Mouse (Mus musculus) ES-Bruce4 (cell line): ENCODE measurements around the gene Ctnnb1. TPM values are rescaled to one million over a fixed set of nuclear protein-coding genes. Genes with fewer than 3 reads are reported as not detected.

Experiments
- H3K27ac ChIP-seq: 2 replicates; pipeline ENCODE4 v1.5.1; 2012; ENCODE audit warnings: low read length, inconsistent platforms; ENCODE audit not compliant: insufficient read depth
- H3K27me3 ChIP-seq: 2 replicates; pipeline ENCODE4 v1.6.1; 2012; ENCODE audit warnings: mild to moderate bottlenecking, low read length, inconsistent platforms; ENCODE audit not compliant: control insufficient read depth, poor library complexity, insufficient read depth, severe bottlenecking
- H3K36me3 ChIP-seq: 2 replicates; pipeline ENCODE4 v1.6.1; 2012; ENCODE audit warnings: inconsistent platforms, mild to moderate bottlenecking, low read length, moderate library complexity; ENCODE audit not compliant: control insufficient read depth, poor library complexity, insufficient read depth, severe bottlenecking
- H3K4me1 ChIP-seq: one replicate; pipeline ENCODE4 v1.8.1; 2011; ENCODE audit warnings: low read length; ENCODE audit not compliant: control insufficient read depth, insufficient read depth
- H3K4me3 ChIP-seq: 2 replicates; pipeline ENCODE4 v1.5.1; 2011; ENCODE audit warnings: low read depth, mild to moderate bottlenecking, low read length
- H3K9ac ChIP-seq: 2 replicates; pipeline ENCODE4 v1.6.1; 2012; ENCODE audit warnings: low read depth, mild to moderate bottlenecking, inconsistent platforms; ENCODE audit not compliant: poor library complexity, severe bottlenecking
- H3K9me3 ChIP-seq: replicated peaks from 2 replicates; pipeline ENCODE4 v1.6.1; 2012; ENCODE audit warnings: mild to moderate bottlenecking, low read length, inconsistent platforms; ENCODE audit not compliant: control insufficient read depth, poor library complexity, insufficient read depth, severe bottlenecking
- CTCF ChIP-seq: IDR thresholded peaks from one replicate; pipeline ENCODE4 v1.8.1; 2011; ENCODE audit warnings: low read depth, low read length
- EP300 ChIP-seq: IDR thresholded peaks from 2 replicates; pipeline ENCODE4 v1.6.1; 2011; ENCODE audit warnings: low read depth, low read length; ENCODE audit not compliant: insufficient read depth
- POLR2A ChIP-seq: IDR thresholded peaks from one replicate; pipeline ENCODE4 v1.8.1; 2011; ENCODE audit warnings: low read length; ENCODE audit not compliant: insufficient read depth
- polyA plus RNA-seq: library from polyadenylated mRNA; stranded (reverse); fragments of >200 nt; gene quantifications from 2 replicates; pipeline ENCODE4 v1.2.4, GENCODE M21; 2011; ENCODE audit warnings: low read depth; ENCODE audit not compliant: missing spikeins, insufficient read depth, insufficient read length

Ctnnb1 gene
- polyA plus RNA-seq, 1 experiment = 830 TPM

GRCm38 (mm10) chr9:120958051-120958450 is 29.0 kb downstream of the Ctnnb1 start:
- Histone ChIP-seq H3K4me3 (no peak overlapping the region), H3K9ac (no peak overlapping the region), H3K27ac (no peak overlapping the region), H3K36me3 (peaks cover 67% of the 10 kb centered on the region), H3K9me3 (no peaks in the 10 kb centered on the region), H3K27me3 (no peaks in the 10 kb centered on the region), H3K4me1 (peaks cover 7% of the 10 kb centered on the region)
- TF ChIP-seq CTCF (no peak), POLR2A (no peak)

- Histone ChIP-seq H3K4me1 (peaks cover 7% of the 10 kb centered on the region), H3K27me3 (no peaks in the 10 kb centered on the region), H3K36me3 (peaks cover 62% of the 10 kb centered on the region), H3K4me3 (no peak overlapping the region), H3K9ac (no peak overlapping the region), H3K9me3 (no peaks in the 10 kb centered on the region), H3K27ac (no peak overlapping the region)
- TF ChIP-seq POLR2A (no peak), CTCF (no peak), EP300 (no peak)
These were observed 29.5 kb downstream of the Ctnnb1 start for GRCm38 (mm10) chr9:120958560-120958959.

- TF ChIP-seq CTCF (no peak), POLR2A (no peak), EP300 (no peak)
- H3K27me3 ChIP-seq = no peaks in the 10 kb centered on the region
- H3K4me1 ChIP-seq = peaks cover 7% of the 10 kb centered on the region
- peaks cover 56% of the 10 kb centered on the region for H3K36me3 ChIP-seq
- no peaks in the 10 kb centered on the region for H3K9me3 ChIP-seq
- no peak overlapping the region for H3K9ac ChIP-seq
- no peak overlapping the region for H3K4me3 ChIP-seq
- no peak overlapping the region for H3K27ac ChIP-seq
These were observed 30.2 kb downstream of the Ctnnb1 start for GRCm38 (mm10) chr9:120959225-120959624.

- no peak overlapping the region for H3K9ac ChIP-seq
- H3K4me3 ChIP-seq = no peak overlapping the region
- no peaks in the 10 kb centered on the region for H3K9me3 ChIP-seq
- no peak for TF ChIP-seq POLR2A
- TF ChIP-seq CTCF = no peak
- TF ChIP-seq EP300 = no peak
- peaks cover 42% of the 10 kb centered on the region for H3K36me3 ChIP-seq
- no peaks in the 10 kb centered on the region for H3K27me3 ChIP-seq
- H3K27ac ChIP-seq = no peak overlapping the region
- peaks cover 7% of the 10 kb centered on the region for H3K4me1 ChIP-seq
These were observed 31.6 kb downstream of the Ctnnb1 start for GRCm38 (mm10) chr9:120960611-120961010.

- Histone ChIP-seq H3K27me3 (no peaks in the 10 kb centered on the region), H3K36me3 (peaks cover 33% of the 10 kb centered on the region), H3K9me3 (no peaks in the 10 kb centered on the region), H3K27ac (peak overlapping the region; percentile 76), H3K9ac (no peak overlapping the region), H3K4me3 (no peak overlapping the region), H3K4me1 (peaks cover 7% of the 10 kb centered on the region)
- TF ChIP-seq CTCF (no peak), POLR2A (no peak), EP300 (no peak)
These were observed 32.5 kb downstream of the Ctnnb1 start for GRCm38 (mm10) chr9:120961466-120961865.

- Histone ChIP-seq H3K4me1 (peaks cover 7% of the 10 kb centered on the region), H3K27ac (peak overlapping the region; percentile 76), H3K9ac (no peak overlapping the region), H3K27me3 (no peaks in the 10 kb centered on the region), H3K9me3 (no peaks in the 10 kb centered on the region), H3K4me3 (no peak overlapping the region), H3K36me3 (peaks cover 27% of the 10 kb centered on the region)
- TF ChIP-seq EP300 = no peak
- TF ChIP-seq CTCF = no peak
- TF ChIP-seq POLR2A = no peak
These were observed 33.1 kb downstream of the Ctnnb1 start for GRCm38 (mm10) chr9:120961969-120962700.
